Mouse (Mus musculus): ENCODE measurements around the gene Kidins220.

Kidins220 gene

DNA sequence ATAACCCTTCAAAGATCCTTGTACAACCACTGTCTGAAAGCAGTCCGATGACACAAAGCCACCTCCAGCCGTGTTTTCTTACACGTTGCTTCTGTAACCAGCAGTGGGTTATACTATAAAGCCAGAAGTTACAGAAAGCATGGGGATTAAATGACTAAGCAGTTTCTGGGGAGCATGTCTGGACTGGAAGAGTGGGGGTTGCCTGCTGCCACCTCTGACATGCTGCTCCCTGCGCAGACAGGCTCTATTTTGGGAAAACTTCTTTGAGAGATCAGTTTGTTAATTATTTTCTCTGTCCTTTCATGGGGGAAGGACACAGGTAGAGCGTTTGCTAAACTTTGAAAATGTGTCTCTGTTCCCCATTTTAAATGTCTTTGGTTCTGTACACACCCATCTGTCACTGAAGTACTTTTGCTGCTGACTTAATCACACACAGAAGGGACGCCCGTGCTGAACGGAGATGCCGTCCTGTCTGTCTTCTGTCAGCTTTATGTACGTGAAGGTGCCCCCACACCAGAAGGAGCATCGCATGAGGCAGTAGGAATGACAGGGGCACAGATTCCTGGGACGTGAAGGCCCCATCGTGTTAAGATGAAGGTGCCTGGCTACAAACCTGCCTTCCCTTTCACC lies 11.2 kb upstream of the Kidins220 start:
- DNase-seq (ENCODE audit: low spot score), result peak; percentile 23

DNA sequence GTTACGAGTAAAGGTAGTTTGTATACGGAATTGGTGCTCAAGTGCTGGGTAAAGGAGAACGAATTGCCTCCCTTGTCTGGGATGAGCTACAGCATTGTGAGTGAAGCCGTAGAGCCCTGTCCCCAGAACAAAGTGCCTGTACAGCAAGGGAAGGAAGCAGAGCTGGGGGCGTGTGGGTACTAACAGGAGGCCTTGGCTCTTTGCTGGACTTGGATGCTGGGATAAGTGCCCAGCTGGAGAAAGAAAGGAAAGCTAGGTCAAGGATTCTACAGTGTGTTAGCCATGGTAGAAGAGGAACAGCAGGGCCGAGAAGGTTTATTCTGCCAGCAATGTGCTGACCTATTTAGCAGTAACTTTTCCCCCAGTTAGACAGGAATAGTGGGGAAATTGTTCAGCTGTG lies 9.3 kb upstream of the Kidins220 start:
- DNase-seq (ENCODE audit: low spot score), result no peak

DNA sequence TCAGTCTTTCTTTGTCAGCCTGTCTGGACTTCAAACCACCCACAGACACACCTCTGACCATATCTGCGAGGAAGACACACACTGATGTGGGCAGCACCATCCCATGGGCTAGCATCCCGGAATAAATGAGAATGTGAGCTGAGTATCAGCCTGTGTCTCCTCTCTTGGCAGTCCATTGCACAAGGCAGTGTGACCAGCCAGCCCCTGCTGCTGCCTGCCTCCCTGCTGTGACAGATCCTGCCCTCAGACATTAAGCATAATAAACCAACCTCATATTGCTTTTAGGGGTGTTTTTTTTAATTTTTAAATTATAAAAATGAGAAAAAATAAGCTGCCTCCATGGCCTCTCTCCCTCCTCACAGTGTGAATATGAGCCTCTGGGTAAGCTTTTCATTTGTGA lies 8.7 kb upstream of the Kidins220 start:
- DNase-seq (ENCODE audit: low spot score), result no peak

GRCm38 (mm10) chr12:24971490-24972200 lies 3.1 kb upstream of the Kidins220 start:
- no peak for DNase-seq (ENCODE audit: low spot score)

DNA sequence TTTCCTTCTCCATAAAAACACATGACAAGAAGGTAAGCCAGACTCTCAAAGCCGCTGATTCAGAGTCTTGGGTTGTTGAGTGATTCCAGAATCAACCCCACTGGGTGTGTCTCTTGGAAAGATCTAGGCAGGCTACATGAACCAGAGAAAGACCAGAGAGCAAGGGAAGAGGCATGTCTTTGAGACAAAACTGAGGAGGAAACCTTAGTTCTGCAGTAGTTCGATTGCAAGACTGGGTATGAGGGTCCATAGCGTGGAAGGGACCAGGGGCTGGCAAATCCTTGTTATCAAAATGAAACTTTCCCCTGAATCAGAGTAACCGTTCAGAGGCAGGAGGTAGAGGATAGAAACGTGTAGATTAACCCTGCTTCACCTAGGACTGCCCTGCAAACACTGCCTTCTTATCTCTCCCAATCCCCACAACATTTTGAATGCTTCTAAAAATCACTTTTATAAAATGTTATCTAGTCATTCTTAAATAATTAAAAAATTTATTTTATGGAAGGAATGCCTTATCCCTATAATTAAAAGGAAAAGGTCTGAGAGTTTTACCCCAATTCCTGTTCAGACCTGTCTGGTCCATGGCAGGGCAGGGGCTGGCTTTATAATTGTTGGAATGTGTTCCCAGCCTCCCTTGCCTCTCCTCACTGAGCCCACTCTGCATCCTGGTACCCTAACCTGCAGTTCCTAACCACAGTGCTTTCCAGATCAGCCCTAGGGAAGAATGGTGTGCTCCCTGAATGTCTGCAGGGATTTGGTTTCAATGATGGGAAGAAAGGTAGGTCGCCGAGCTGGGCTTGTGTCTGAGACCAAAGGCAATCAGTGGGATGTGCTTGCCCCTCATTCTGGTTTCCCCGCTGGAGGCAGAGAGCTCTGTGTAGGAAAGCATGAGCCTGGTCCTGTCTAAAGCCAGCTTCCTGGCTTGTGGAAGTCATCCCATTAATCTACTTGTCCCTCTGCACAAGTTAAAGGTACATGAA lies 2.1 kb upstream of the Kidins220 start:
- DNase-seq (ENCODE audit: low spot score), result no peak

DNA sequence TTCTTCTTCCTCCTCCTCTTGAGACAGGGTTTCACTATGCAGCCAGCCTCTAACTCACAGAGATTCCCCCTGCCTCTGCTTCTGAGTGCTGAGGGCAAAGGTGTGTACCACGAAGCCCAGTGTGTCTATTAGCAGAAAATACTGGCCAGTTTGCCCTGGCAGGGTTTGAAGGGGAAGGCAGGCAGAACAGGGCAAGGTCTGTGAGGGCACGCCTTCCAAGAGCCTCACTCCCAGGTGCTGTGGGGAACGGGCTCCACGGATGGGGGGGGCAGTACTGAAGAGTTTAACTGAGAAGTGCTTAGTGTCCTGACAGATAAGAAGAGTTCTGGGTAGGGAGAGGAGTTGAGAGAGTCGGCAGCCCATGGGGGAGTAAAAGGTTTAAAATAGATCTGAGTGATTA lies 1.1 kb upstream of the Kidins220 start:
- DNase-seq (ENCODE audit: low spot score), result no peak

DNA sequence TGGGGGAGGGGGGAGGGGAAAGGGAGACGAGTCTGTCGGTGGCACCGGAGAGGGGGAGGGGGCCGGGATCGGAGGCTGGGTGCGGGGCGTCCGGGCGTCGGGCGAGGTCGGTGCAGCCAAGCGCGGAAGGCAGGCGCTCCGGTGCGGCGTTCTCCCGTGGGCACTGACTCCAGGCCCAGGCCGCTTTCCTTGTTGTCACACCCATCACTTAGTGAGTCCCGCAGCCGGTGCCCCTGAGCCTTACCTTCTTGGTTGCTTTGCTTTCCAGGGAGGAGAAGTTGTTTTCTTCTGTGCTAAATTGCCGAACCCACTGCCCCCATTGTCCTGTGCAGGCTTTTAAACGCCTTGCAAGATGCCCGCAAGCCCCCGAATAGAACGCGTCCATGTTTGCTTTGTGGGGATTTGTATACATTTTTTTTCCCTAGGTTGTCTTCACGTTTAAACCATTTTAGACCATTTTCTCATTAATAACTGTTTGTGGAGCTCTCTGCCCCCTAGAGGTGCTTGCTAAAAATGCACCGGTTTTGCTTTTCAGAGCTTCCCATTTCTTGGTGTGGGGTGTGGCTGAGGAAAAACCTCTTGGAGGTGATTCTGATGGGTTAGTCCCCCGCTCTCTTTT lies 499 bp downstream of the Kidins220 start:
- DNase-seq (ENCODE audit: low spot score), result peak; percentile 81

GRCm38 (mm10) chr12:24985226-24985625 lies 10.5 kb downstream of the Kidins220 start:
- DNase-seq (ENCODE audit: low spot score), result no peak

- DNase-seq (ENCODE audit: low spot score), result no peak
These were observed 20.6 kb downstream of the Kidins220 start for GRCm38 (mm10) chr12:24995350-24995749.

- DNase-seq (ENCODE audit: low spot score), result no peak
These were observed 30.6 kb downstream of the Kidins220 start for GRCm38 (mm10) chr12:25005350-25005749.

GRCm38 (mm10) chr12:25009957-25010356 lies 35.2 kb downstream of the Kidins220 start:
- DNase-seq (ENCODE audit: low spot score), result no peak

- DNase-seq (ENCODE audit: low spot score), result no peak
These were observed 35.7 kb downstream of the Kidins220 start for GRCm38 (mm10) chr12:25010416-25010815.

DNA sequence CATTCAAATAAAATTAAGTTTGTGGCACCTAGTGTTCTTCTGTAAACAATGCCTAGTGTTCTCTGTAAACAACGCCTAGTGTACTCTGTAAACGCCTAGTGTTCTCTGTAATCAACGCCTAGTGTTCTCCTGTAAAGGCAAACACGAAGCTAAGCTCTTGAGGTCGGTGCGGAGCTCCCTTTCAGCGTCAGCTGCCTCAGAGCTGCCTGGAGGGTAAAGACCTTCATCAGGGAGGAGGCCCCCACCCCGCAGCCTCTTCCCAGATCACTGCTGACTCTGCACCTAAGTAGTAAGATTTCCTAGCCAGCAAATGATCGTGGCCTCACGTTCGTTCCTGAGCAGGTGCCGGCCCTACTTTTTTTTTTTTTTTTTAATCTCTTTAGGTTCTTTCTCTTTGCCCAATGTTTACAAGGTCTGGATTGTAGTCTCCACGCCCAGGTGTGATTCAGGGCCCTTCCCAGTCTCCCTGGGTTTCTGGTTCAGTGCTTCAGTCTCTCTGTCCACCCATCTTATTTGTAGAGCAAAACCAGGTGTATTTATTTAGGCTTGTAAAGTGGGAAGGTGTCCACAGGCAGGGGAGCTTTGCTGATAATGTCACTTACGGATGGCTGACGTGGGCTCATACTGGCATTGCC lies 37.1 kb downstream of the Kidins220 start:
- no peak for DNase-seq (ENCODE audit: low spot score)

DNA sequence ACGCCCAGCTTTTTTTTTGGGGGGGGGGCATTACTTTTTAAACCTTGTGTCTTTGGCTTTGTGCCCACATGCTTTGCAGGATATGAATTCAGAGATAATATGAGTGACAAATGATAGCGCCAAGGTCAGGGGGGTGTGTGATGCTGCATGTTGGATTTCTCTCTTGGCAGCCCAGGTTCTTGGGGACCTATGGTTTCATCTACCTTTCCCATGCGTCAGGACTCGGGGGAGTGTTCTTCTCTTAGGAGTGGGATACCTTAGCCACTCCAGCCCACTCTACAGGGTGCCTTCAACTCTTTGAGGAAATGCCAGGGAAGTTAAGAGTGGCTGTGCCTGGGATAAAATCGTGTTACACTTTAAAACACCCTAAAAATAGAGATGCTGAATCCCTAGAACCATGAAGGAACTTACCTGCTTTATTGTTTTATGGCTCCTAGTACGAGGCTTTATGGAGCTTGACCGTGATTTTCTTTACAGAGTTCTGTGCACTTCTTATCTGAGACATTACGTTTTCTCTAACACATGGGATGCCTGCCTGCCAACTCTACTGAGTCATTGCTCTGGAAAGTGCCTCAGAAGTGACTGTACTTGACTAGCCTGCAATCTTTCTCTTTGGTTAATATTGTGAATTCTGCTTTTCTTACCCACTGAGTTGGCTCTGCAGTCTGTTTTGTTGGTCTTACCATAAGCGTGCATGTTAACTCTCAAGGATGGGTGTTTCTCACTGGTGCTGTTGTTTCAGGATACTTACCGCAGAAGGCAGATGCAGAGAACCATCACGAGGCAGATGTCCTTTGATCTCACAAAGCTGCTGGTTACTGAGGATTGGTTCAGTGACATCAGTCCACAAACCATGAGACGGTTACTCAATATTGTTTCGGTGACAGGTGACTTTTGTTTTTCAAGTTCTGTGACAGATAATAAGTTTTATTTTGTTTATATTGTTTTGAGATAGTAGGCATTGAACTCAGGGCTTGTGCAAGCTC lies 38.1 kb downstream of the Kidins220 start:
- DNase-seq (ENCODE audit: low spot score), result peak; percentile 16

- no peak for DNase-seq (ENCODE audit: low spot score)
These were observed 39.7 kb downstream of the Kidins220 start for GRCm38 (mm10) chr12:25014307-25014927.

GRCm38 (mm10) chr12:25014938-25015337 lies 40.2 kb downstream of the Kidins220 start:
- no peak for DNase-seq (ENCODE audit: low spot score)

DNA sequence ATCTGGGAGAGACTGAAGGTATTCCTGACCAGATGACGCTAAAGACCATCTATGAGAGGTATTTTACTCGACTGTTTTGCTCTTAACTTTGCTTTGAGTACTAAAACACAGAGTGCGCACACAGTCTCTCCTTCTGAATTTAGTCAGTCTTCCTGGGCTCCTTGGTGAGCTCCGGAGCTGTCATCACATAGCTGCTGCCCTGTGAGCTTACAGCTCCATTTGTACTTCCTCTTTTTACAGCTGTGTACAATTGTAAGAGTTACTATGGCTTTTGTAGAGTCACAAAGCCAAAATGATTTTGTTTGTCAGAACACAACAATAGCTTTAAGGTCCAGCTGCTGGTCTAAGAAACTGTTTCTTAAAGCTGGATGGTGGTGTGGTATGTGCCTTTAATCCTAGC lies 42.3 kb downstream of the Kidins220 start:
- DNase-seq (ENCODE audit: low spot score), result no peak

GRCm38 (mm10) chr12:25021057-25021456 lies 46.3 kb downstream of the Kidins220 start:
- no peak for DNase-seq (ENCODE audit: low spot score)

- no peak for DNase-seq (ENCODE audit: low spot score)
These were observed 50.3 kb downstream of the Kidins220 start for GRCm38 (mm10) chr12:25024862-25025545.
